Mouse (Mus musculus) ES-E14 (cell line): ENCODE results near the gene Arhgap11a. TPM values are rescaled to one million over a fixed set of nuclear protein-coding genes. Genes with fewer than 3 reads are reported as not detected.

Experiments
- DNase-seq: peaks from one replicate; pipeline ENCODE4 v3.0.0-alpha.2; 2013; ENCODE audit warnings: low read depth, low spot score
- H3K27ac ChIP-seq: 2 replicates; pipeline ENCODE4 v1.5.1; 2012; ENCODE audit warnings: low read depth, mild to moderate bottlenecking, low read length, moderate library complexity, mixed read lengths; ENCODE audit not compliant: poor library complexity, insufficient read depth, severe bottlenecking
- H3K36me3 ChIP-seq: 2 replicates; pipeline ENCODE4 v1.6.1; 2012; ENCODE audit warnings: mild to moderate bottlenecking, low read length, moderate library complexity, mixed read lengths; ENCODE audit not compliant: control insufficient read depth, poor library complexity, insufficient read depth, severe bottlenecking
- H3K4me1 ChIP-seq, 2 experiments: fragments of 150-350 bp in 1 of 2; sonication (generic) in 1 of 2; 2 replicates each; pipeline ENCODE4 v1.6.1; 2012; ENCODE audit warnings: low read length in 2 of 2, mild to moderate bottlenecking in 1 of 2, mixed read lengths in 1 of 2; ENCODE audit not compliant: control insufficient read depth in 2 of 2, insufficient read depth in 2 of 2, poor library complexity in 1 of 2
- H3K4me3 ChIP-seq, 2 experiments: fragments of 150-350 bp in 1 of 2; sonication (generic) in 1 of 2; 2 replicates each; pipeline ENCODE4 v1.5.1; 2012; ENCODE audit warnings: low read length in 2 of 2, low read depth in 1 of 2, mild to moderate bottlenecking in 1 of 2, mixed read lengths in 1 of 2; ENCODE audit not compliant: insufficient read depth in 1 of 2, poor library complexity in 1 of 2, severe bottlenecking in 1 of 2
- H3K9ac ChIP-seq: 2 replicates; pipeline ENCODE4 v1.6.1; 2012; ENCODE audit warnings: low read depth, mild to moderate bottlenecking, low read length, mixed read lengths; ENCODE audit not compliant: poor library complexity, insufficient read depth, severe bottlenecking
- H3K9me3 ChIP-seq: fragments of 150-350 bp; sonication (generic); 2 replicates; pipeline ENCODE4 v1.6.1; 2012; ENCODE audit warnings: low read depth, mild to moderate bottlenecking, low read length; ENCODE audit not compliant: control insufficient read depth, insufficient read depth
- CHD2 ChIP-seq: IDR thresholded peaks from 2 replicates; pipeline ENCODE4 v1.6.1; 2014; ENCODE audit warnings: mild to moderate bottlenecking, low read depth, low read length, inconsistent platforms
- HCFC1 ChIP-seq: IDR thresholded peaks from 2 replicates; pipeline ENCODE4 v1.6.1; 2012; ENCODE audit warnings: low read length, inconsistent platforms, borderline replicate concordance; ENCODE audit not compliant: insufficient read depth
- MAFK ChIP-seq: IDR thresholded peaks from 2 replicates; pipeline ENCODE4 v1.6.1; 2014; ENCODE audit warnings: mild to moderate bottlenecking, low read depth, low read length, inconsistent platforms; ENCODE audit not compliant: insufficient read depth
- ZC3H11A ChIP-seq: IDR thresholded peaks from 2 replicates; pipeline ENCODE4 v1.6.1; 2012; ENCODE audit warnings: low read depth, mild to moderate bottlenecking, inconsistent platforms, low read length, borderline replicate concordance
- ZNF384 ChIP-seq: IDR thresholded peaks from 2 replicates; pipeline ENCODE4 v1.6.1; 2012; ENCODE audit warnings: low read depth, low read length, inconsistent platforms
- in situ Hi-C, 2 experiments: fragments of 600-800 bp; cut with MboI; formaldehyde crosslinking; loops; one replicate each; pipeline ENCODE4 v1.15.1; 2025; ENCODE audit warnings: low sequenced_read_pairs in 2 of 2, inconsistent platforms in 1 of 2; ENCODE audit not compliant: unreplicated experiment in 2 of 2
- total RNA-seq: library from RNA; depleted of rRNA; stranded (reverse); fragments of 300-350 nt; gene quantifications from 2 replicates; pipeline ENCODE4 v1.2.3, GENCODE M21; 2012

Arhgap11a gene
- total RNA-seq, 1 experiment = 25.2 TPM

- no peaks in the 10 kb centered on the region for H3K4me1 ChIP-seq
- H3K9ac ChIP-seq = no peak overlapping the region
- H3K36me3 ChIP-seq = no peaks in the 10 kb centered on the region
- H3K9me3 ChIP-seq = no peaks in the 10 kb centered on the region
- in situ Hi-C loops = no loop called here
- DNase-seq = no peak
- no peak overlapping the region for H3K27ac ChIP-seq
- TF ChIP-seq HCFC1 (no peak), MAFK (no peak), ZNF384 (no peak), CHD2 (no peak), ZC3H11A (no peak)
- H3K4me3 ChIP-seq = no peak overlapping the region
These were observed 53.3 kb downstream of the Arhgap11a start for GRCm38 (mm10) chr2:113795186-113795585.

GRCm38 (mm10) chr2:113793521-113793920 is 54.9 kb downstream of the Arhgap11a start:
- TF ChIP-seq HCFC1 (no peak), ZNF384 (no peak), CHD2 (no peak), MAFK (no peak), ZC3H11A (no peak)
- H3K4me1 ChIP-seq = no peaks in the 10 kb centered on the region
- no peak overlapping the region for H3K4me3 ChIP-seq
- no peak for DNase-seq
- no peaks in the 10 kb centered on the region for H3K9me3 ChIP-seq
- no peak overlapping the region for H3K9ac ChIP-seq
- in situ Hi-C loops = no loop called here
- no peak overlapping the region for H3K27ac ChIP-seq
- H3K36me3 ChIP-seq = no peaks in the 10 kb centered on the region

GRCm38 (mm10) chr2:113788821-113789387 is 59.6 kb downstream of the Arhgap11a start:
- no peaks in the 10 kb centered on the region for H3K4me1 ChIP-seq
- H3K36me3 ChIP-seq = no peaks in the 10 kb centered on the region
- no peak for DNase-seq
- no peak overlapping the region for H3K9ac ChIP-seq
- no peaks in the 10 kb centered on the region for H3K9me3 ChIP-seq
- in situ Hi-C loops = no loop called here
- H3K4me3 ChIP-seq = no peak overlapping the region
- H3K27ac ChIP-seq = no peak overlapping the region
- TF ChIP-seq CHD2 (no peak), MAFK (no peak), ZNF384 (no peak), HCFC1 (no peak), ZC3H11A (no peak)

GRCm38 (mm10) chr2:113787882-113788281 is 60.6 kb downstream of the Arhgap11a start:
- H3K4me3 ChIP-seq = no peak overlapping the region
- TF ChIP-seq CHD2 (no peak), MAFK (no peak), ZC3H11A (no peak), ZNF384 (no peak), HCFC1 (no peak)
- no peaks in the 10 kb centered on the region for H3K36me3 ChIP-seq
- in situ Hi-C loops = no loop called here
- no peak overlapping the region for H3K27ac ChIP-seq
- DNase-seq = no peak
- H3K4me1 ChIP-seq = no peaks in the 10 kb centered on the region
- H3K9ac ChIP-seq = no peak overlapping the region
- no peaks in the 10 kb centered on the region for H3K9me3 ChIP-seq

GRCm38 (mm10) chr2:113784851-113785250 is 63.6 kb downstream of the Arhgap11a start:
- no peak for DNase-seq
- Histone ChIP-seq H3K27ac (no peak overlapping the region), H3K9ac (no peak overlapping the region), H3K4me1 (no peaks in the 10 kb centered on the region), H3K36me3 (no peaks in the 10 kb centered on the region), H3K4me3 (no peak overlapping the region), H3K9me3 (no peaks in the 10 kb centered on the region)
- in situ Hi-C loops = no loop called here
- TF ChIP-seq MAFK (no peak), ZC3H11A (no peak), CHD2 (no peak), ZNF384 (no peak), HCFC1 (no peak)
